Mouse (Mus musculus) heart, embryonic 16.5 days (tissue): ENCODE measurements around the gene Pdia2. TPM values are rescaled to one million over a fixed set of nuclear protein-coding genes. Genes with fewer than 3 reads are reported as not detected.
"Not testable (repeated sequence)": the region's sequence is repeated elsewhere in the genome, so short reads cannot be mapped to it uniquely, and the experiment has no call there.

Experiments used
- ATAC-seq: fragments of 200-750 bp; cut with Nextera tagmentation; replicated peaks from 2 replicates; pipeline ENCODE4 v1.8.0; 2017; ENCODE audit warnings: moderate number of reproducible peaks; ENCODE audit not compliant: insufficient read depth, low FRiP score; ENCODE audit errors: extremely low read depth
- H3K27ac ChIP-seq: fragments of 300-500 bp; sonication (generic); 2 replicates; pipeline ENCODE4 v1.5.1; 2014; ENCODE audit warnings: mild to moderate bottlenecking, low read length, control low read depth, moderate library complexity
- H3K27me3 ChIP-seq: fragments of 300-500 bp; sonication (generic); 2 replicates; pipeline ENCODE4 v1.6.1; 2014; ENCODE audit warnings: low read length, mixed read lengths; ENCODE audit not compliant: control insufficient read depth, insufficient read depth
- H3K36me3 ChIP-seq: fragments of 300-500 bp; sonication (generic); 2 replicates; pipeline ENCODE4 v1.6.1; 2014; ENCODE audit not compliant: control insufficient read depth, insufficient read depth
- H3K4me1 ChIP-seq: fragments of 300-500 bp; sonication (generic); 2 replicates; pipeline ENCODE4 v1.6.1; 2014; ENCODE audit warnings: low read length, mixed read lengths; ENCODE audit not compliant: control insufficient read depth, insufficient read depth
- H3K4me2 ChIP-seq: fragments of 300-500 bp; sonication (generic); 2 replicates; pipeline ENCODE4 v1.6.1; 2014; ENCODE audit warnings: low read depth, mild to moderate bottlenecking, control low read depth, low read length
- H3K4me3 ChIP-seq: fragments of 300-500 bp; sonication (generic); 2 replicates; pipeline ENCODE4 v1.5.1; 2014; ENCODE audit warnings: mild to moderate bottlenecking, control low read depth, low read length
- H3K9ac ChIP-seq: fragments of 300-500 bp; sonication (generic); 2 replicates; pipeline ENCODE4 v1.6.1; 2014; ENCODE audit warnings: low read length, control low read depth
- H3K9me3 ChIP-seq: fragments of 300-500 bp; sonication (generic); replicated peaks from 2 replicates; pipeline ENCODE4 v1.6.1; 2016; ENCODE audit warnings: low read length; ENCODE audit not compliant: control insufficient read depth
- WGBS: fragments of 180-500 bp; shearing (Covaris S2); extraction: QIAGEN DNeasy Blood & Tissue Kit; methylation state at CpG from one replicate; pipeline ENCODE4 v1.1.7; 2014; 5-methylcytosine and 5-hydroxymethylcytosine counted together
- polyA plus RNA-seq: library from polyadenylated mRNA; unstranded; fragments of >200 nt; fragmentation: Nextera tagmentation; extraction: Ambion mirVana; gene quantifications from 2 replicates; pipeline ENCODE4 v1.2.1, GENCODE M21; 2015

The Pdia2 gene
- polyA plus RNA-seq, 1 experiment from 2014 or later, result 0.35 TPM

GRCm38 (mm10) chr17:26206392-26206791 is 7.5 kb upstream of the Pdia2 start:
- no peak overlapping the region for H3K4me2 ChIP-seq
- H3K9ac ChIP-seq, result no peak overlapping the region
- no peak overlapping the region for H3K27ac ChIP-seq
- no peaks in the 10 kb centered on the region for H3K36me3 ChIP-seq
- no peak overlapping the region for H3K4me3 ChIP-seq
- ATAC-seq, result no peak
- H3K4me1 ChIP-seq, result peaks cover 4% of the 10 kb centered on the region; the same call in 1 of the 2 replicates
- H3K27me3 ChIP-seq, result peaks cover 24% of the 10 kb centered on the region
- H3K9me3 ChIP-seq, result no peaks in the 10 kb centered on the region
- WGBS, result 56% methylated on average over 1 of the region's 1 CpGs

- H3K27ac ChIP-seq, result no peak overlapping the region
- no peaks in the 10 kb centered on the region for H3K36me3 ChIP-seq
- peaks cover 36% of the 10 kb centered on the region for H3K27me3 ChIP-seq
- H3K4me1 ChIP-seq, result peaks cover 9% of the 10 kb centered on the region; the same call in 1 of the 2 replicates
- 37% methylated on average over 11 of the region's 11 CpGs for WGBS
- no peak overlapping the region for H3K9ac ChIP-seq
- no peak overlapping the region for H3K4me3 ChIP-seq
- H3K9me3 ChIP-seq, result no peaks in the 10 kb centered on the region
- no peak for ATAC-seq
- H3K4me2 ChIP-seq, result no peak overlapping the region
Measured at GRCm38 (mm10) chr17:26204766-26205165, 5.9 kb upstream of the Pdia2 start.

GRCm38 (mm10) chr17:26203321-26203811 is 4.5 kb upstream of the Pdia2 start:
- Histone ChIP-seq H3K4me1 (peaks cover 9% of the 10 kb centered on the region; the same call in 1 of the 2 replicates), H3K4me2 (peak overlapping the region; percentile 96), H3K27ac (no peak overlapping the region), H3K9me3 (no peaks in the 10 kb centered on the region), H3K27me3 (peaks cover 42% of the 10 kb centered on the region), H3K9ac (peak overlapping the region; percentile 57), H3K4me3 (peak overlapping the region; percentile 62), H3K36me3 (no peaks in the 10 kb centered on the region)
- ATAC-seq, result peak; percentile 15; the same call in 1 of the 2 replicates
- WGBS, result 2% methylated on average over 30 of the region's 30 CpGs

- peak within 1 kb of the TSS; percentile 96 for H3K4me2 ChIP-seq
- H3K9me3 ChIP-seq, result no peaks in the 10 kb centered on the region
- H3K4me3 ChIP-seq, result peak within 1 kb of the TSS; percentile 62
- H3K9ac ChIP-seq, result peak within 1 kb of the TSS; percentile 57
- no peak for ATAC-seq
- no peak within 1 kb of the TSS for H3K27ac ChIP-seq
- H3K36me3 ChIP-seq, result no peaks in the 10 kb centered on the region
- 2% methylated on average over 21 of the region's 22 CpGs for WGBS
- peaks cover 9% of the 10 kb centered on the region; the same call in 1 of the 2 replicates for H3K4me1 ChIP-seq
- peaks cover 42% of the 10 kb centered on the region for H3K27me3 ChIP-seq
Measured at GRCm38 (mm10) chr17:26202737-26203136, 3.9 kb upstream of the Pdia2 start, which contains the start of gene Rgs11. Gene Rgs11, plus strand, starts transcription at chr17:26202951.

GRCm38 (mm10) chr17:26201998-26202397 is 3.1 kb upstream of the Pdia2 start:
- Histone ChIP-seq H3K36me3 (peaks cover 4% of the 10 kb centered on the region; the same call in 1 of the 2 replicates), H3K4me3 (no peak overlapping the region), H3K27me3 (peaks cover 42% of the 10 kb centered on the region), H3K27ac (no peak overlapping the region), H3K9ac (no peak overlapping the region), H3K4me2 (no peak overlapping the region), H3K4me1 (peaks cover 9% of the 10 kb centered on the region; the same call in 1 of the 2 replicates), H3K9me3 (no peaks in the 10 kb centered on the region)
- ATAC-seq, result no peak

GRCm38 (mm10) chr17:26200831-26201705 is 2.2 kb upstream of the Pdia2 start:
- H3K9ac ChIP-seq, result peak overlapping the region; percentile 71
- ATAC-seq, result peak; percentile 40; the same call in 1 of the 2 replicates
- no peaks in the 10 kb centered on the region for H3K9me3 ChIP-seq
- H3K36me3 ChIP-seq, result peaks cover 10% of the 10 kb centered on the region
- H3K4me2 ChIP-seq, result peak overlapping the region; percentile 99
- WGBS, result under 1% methylated on average over 89 of the region's 92 CpGs
- peaks cover 9% of the 10 kb centered on the region; the same call in 1 of the 2 replicates for H3K4me1 ChIP-seq
- peak overlapping the region; percentile 64 for H3K4me3 ChIP-seq
- H3K27ac ChIP-seq, result no peak overlapping the region
- peaks cover 42% of the 10 kb centered on the region for H3K27me3 ChIP-seq

- Histone ChIP-seq H3K4me2 (no peak overlapping the region), H3K27ac (no peak overlapping the region), H3K36me3 (peaks cover 70% of the 10 kb centered on the region), H3K9ac (no peak overlapping the region), H3K4me3 (no peak overlapping the region), H3K4me1 (no peaks in the 10 kb centered on the region), H3K27me3 (no peaks in the 10 kb centered on the region), H3K9me3 (no peaks in the 10 kb centered on the region)
- no peak for ATAC-seq
- 94% methylated on average over 15 of the region's 15 CpGs for WGBS
Measured at GRCm38 (mm10) chr17:26192481-26193190, 6.3 kb downstream of the Pdia2 start.

- peaks cover 68% of the 10 kb centered on the region for H3K36me3 ChIP-seq
- H3K4me3 ChIP-seq, H3K27me3 ChIP-seq, H3K27ac ChIP-seq, ATAC-seq, H3K9ac ChIP-seq, H3K9me3 ChIP-seq, H3K4me1 ChIP-seq, H3K4me2 ChIP-seq: not testable (repeated sequence)
- WGBS, result 91% methylated on average over 7 of the region's 7 CpGs
Measured at GRCm38 (mm10) chr17:26191486-26191885, 7.4 kb downstream of the Pdia2 start.
